Mouse (Mus musculus) megakaryocyte-erythroid progenitor cell, adult 5-6 weeks (primary cell): Measurements from ENCODE around the gene Mras. TPM values are rescaled to one million over a fixed set of nuclear protein-coding genes. Genes with fewer than 3 reads are reported as not detected.
A peak's percentile ranks its signal among the peaks of the same experiment; 100 is the strongest.

Experiments used
- ATAC-seq: replicated peaks from 2 replicates; pipeline ENCODE4 v1.8.0; 2016; ENCODE audit warnings: mild to moderate bottlenecking, inconsistent platforms; ENCODE audit not compliant: severe bottlenecking, poor library complexity, low FRiP score, low TSS enrichment
- total RNA-seq, 2 experiments: library from RNA; stranded (forward) in 1 of 2; stranded (reverse) in 1 of 2; fragments of 200-1000, 215-1000 nt in 1 of 2; fragments of >200 nt in 1 of 2; fragmentation: Nextera tagmentation in 1 of 2; gene quantifications; 2 replicates each; pipeline ENCODE4 v1.2.3; 2014 to 2017

Mras gene
- total RNA-seq, 2 experiments from 2014 or later: not detected

- ATAC-seq: no peak
Observed at GRCm38 (mm10) chr9:99421914-99422313, 15.3 kb downstream of the Mras start.

- no peak for ATAC-seq
Observed at GRCm38 (mm10) chr9:99419951-99420701, 17.1 kb downstream of the Mras start.

- ATAC-seq: no peak
Observed at GRCm38 (mm10) chr9:99418377-99418776, 18.8 kb downstream of the Mras start.

- ATAC-seq: peak; percentile 29; the same call in 1 of the 2 replicates
Observed at GRCm38 (mm10) chr9:99417288-99417846, 19.8 kb downstream of the Mras start.

GRCm38 (mm10) chr9:99416809-99417208, 20.4 kb downstream of the Mras start:
- ATAC-seq: no peak

GRCm38 (mm10) chr9:99411785-99412184, 25.4 kb downstream of the Mras start:
- ATAC-seq: no peak

- ATAC-seq: no peak
Observed at GRCm38 (mm10) chr9:99411093-99411492, 26.1 kb downstream of the Mras start.

- no peak for ATAC-seq
Observed at GRCm38 (mm10) chr9:99409280-99409679, 27.9 kb downstream of the Mras start.

GRCm38 (mm10) chr9:99401288-99401974, 35.8 kb downstream of the Mras start:
- ATAC-seq: no peak

GRCm38 (mm10) chr9:99400781-99401180, 36.4 kb downstream of the Mras start:
- no peak for ATAC-seq

- ATAC-seq: 0 out of 2 replicates have a peak, but pooled peaks have one; percentile 41
Observed at GRCm38 (mm10) chr9:99397056-99397815, 39.9 kb downstream of the Mras start.

- ATAC-seq: no peak
Observed at GRCm38 (mm10) chr9:99394366-99394765, 42.8 kb downstream of the Mras start.

- no peak for ATAC-seq
Observed at GRCm38 (mm10) chr9:99393146-99393545, 44.0 kb downstream of the Mras start.

GRCm38 (mm10) chr9:99391557-99391956, 45.6 kb downstream of the Mras start:
- no peak for ATAC-seq

- ATAC-seq: no peak
Observed at GRCm38 (mm10) chr9:99390716-99391115, 46.5 kb downstream of the Mras start.

- ATAC-seq: no peak
Observed at GRCm38 (mm10) chr9:99390201-99390600, 47.0 kb downstream of the Mras start.

GRCm38 (mm10) chr9:99389506-99389905, 47.7 kb downstream of the Mras start:
- no peak for ATAC-seq

GRCm38 (mm10) chr9:99388856-99389255, 48.3 kb downstream of the Mras start:
- ATAC-seq: no peak

- no peak for ATAC-seq
Observed at GRCm38 (mm10) chr9:99388078-99388477, 49.1 kb downstream of the Mras start.

- no peak for ATAC-seq
Observed at GRCm38 (mm10) chr9:99382556-99382955, 54.6 kb downstream of the Mras start.
